Mouse (Mus musculus) layer of hippocampus, postnatal 14 days (tissue): ENCODE data around the gene Lrrk1. TPM values are rescaled to one million over a fixed set of nuclear protein-coding genes. Genes with fewer than 3 reads are reported as not detected.

ENCODE experiments used
- DNase-seq, 2 experiments: peaks; one replicate each; pipeline ENCODE4 v3.0.0; 2021 to 2022; ENCODE audit warnings: low spot score in 2 of 2, mixed read lengths in 1 of 2
- total RNA-seq, 2 experiments: library from RNA; stranded (reverse); gene quantifications; 2 replicates each; pipeline ENCODE4 v1.2.3; 2021

The Lrrk1 gene
- total RNA-seq, 2 experiments from 2014 or later: 2.5 to 3.6 TPM

DNA sequence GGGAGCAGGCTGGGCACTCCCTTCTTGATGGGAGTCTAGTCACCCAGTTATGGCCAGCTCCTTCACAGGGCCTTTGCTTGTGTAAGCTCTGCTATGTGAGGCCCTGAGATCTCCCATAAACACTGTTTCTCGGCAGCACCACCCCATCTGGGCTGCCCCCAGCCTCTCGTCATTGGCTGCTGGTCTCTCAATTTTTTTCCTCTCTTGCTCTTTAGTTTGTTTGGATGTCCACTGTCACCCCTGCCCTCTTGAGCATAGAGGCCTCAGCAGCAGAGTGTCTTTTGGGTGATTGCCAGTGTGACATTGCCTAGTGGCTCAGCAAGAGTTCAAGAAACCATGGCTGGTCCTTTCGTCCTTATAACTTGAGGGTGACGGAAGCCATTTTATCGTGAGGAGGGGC is 130.9 kb downstream of the Lrrk1 start:
- DNase-seq: no peak

DNA sequence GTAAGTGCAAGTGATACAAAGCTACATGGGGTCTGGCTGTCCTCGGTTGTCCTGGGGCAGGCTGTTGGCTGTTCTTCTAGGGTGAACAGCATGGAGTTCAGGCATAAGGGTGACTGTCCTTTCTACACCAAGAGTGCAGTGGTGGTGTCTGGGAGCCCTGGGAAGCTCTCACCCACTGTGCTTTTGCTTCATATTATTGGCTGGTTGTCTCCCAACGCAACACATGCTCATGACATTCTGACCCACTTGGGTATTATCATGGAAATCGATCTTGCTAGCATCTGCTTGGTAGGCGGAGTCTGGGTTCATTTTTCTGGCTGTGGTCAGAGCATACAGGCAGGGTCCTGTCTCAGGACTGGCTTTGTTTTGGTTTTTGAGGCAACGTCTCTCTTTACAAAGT is 131.7 kb downstream of the Lrrk1 start:
- DNase-seq: no peak

DNA sequence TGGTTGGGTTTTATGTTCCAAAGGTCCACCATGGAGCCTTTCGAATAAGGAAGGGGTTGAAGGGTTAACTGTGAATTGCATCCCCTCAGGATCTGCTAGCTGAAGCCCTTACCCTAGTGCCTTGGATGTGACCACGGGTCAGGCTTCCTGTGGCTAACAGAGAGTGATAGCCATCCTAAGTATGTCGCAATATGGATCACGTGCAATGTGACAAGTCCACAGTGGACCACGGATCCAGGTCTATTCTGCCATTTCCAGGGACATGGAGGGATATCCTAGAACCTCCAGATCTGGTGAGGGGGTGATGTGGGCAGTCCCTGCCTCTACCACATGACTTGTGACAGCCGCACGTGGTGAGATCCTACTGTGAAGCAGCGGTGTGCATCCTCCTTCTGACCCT is 133.2 kb downstream of the Lrrk1 start:
- DNase-seq: no peak

DNA sequence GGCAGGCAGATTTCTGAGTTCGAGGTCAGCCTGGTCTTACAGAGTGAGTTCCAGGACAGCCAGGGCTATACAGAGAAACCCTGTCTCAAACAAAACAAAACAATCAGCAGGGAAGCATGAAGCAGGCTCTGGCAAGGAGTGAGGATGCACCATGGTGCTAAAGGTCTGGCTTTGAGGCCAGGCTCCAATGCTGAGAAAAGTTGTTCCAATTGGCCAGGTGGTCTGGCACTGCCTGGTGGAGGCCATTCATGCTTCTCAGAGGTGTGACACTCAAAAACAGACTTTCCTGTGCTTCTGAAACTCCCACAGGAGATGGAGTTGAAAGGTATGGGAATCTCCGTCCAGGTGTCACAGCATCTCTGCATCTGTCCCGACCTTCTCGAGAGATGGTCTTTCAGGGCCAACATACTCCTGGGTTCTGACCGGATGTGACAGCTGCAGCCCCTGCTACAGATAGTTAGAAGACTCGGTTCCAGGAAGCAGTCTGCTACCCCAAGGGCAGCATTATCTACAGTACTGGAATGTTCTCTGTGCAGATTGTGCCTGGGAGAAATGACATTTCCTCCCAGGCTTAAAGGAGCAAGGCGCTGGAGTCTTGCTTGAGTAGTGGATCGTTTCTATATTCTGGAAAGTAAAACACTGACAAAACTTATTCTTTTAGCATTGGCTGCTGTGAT is 134.0 kb downstream of the Lrrk1 start:
- no peak for DNase-seq

DNA sequence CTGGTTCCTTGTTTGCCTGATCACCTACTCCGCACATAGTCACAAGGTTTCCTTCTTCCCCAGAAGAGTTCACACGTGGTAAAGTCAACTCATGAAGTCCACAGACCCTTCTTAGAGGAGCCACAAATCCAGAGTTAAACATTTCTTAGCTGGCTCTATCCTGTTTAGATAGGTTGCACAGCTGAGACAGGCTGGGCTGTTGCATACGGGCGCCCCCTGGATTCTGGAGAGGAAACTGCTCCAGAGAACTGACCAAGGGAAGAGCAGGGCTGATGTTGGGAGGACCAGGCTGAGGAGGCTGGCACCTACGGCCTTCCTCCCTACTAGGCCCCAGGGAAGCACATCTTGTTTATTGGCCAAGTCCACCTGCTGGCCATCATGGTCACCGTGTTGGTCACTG is 138.1 kb downstream of the Lrrk1 start:
- DNase-seq: peak; percentile 71 to 78

DNA sequence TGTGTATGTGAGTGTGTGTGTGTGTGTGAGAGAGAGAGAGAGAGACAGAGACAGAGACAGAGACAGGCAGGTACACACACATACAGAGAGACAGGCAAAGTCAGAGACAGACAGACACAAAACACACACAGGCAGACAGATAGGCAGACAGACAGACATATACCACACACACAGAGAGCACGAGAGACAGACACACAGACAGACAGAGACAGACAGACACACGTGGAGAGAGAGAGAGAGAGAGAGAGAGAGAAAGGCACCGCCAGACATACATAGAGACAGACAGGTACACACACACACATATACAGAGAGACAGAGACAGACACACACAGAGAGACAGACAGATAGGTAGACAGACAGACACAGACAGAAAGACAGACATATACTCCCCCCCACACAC is 138.7 kb downstream of the Lrrk1 start:
- no peak for DNase-seq

DNA sequence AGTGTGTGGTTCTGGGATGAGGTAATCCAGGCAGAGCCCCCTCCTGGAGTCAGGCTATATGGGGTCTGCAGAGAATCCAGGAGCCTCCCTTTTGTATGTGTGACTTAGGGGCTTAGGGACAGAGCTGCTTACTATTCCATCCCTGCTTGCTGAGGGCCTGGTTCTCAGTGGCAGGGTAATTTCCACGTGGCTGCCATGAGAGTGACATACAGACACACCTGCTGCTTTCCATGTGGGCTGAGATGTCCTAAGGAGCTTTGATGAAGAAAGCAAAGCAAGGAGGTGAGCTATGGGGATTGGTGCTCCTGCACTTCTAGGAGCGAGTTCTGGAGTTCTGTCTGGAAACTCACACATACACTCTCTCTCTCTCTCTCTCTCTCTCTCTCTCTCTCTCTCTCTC is 139.1 kb downstream of the Lrrk1 start:
- DNase-seq: no peak

DNA sequence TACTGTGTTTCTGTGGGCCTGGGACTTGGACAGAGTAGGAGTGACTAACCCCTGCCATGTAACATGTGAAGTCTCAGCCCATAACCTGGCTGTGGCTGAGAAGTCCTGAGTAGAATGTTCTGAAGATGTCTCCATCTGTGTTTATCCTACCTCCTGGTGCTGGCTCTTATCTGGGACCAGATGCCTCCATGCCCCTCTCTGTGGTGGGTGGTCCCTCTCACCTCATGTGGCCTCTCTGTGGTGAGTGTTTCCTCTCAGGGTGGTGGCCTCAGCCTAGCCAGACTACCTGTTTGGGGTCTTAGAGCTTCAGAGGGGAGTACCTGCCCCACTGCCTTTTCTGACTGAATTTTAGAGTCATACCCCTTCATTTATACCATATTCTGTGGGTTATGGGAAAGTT is 139.9 kb downstream of the Lrrk1 start:
- DNase-seq: no peak

DNA sequence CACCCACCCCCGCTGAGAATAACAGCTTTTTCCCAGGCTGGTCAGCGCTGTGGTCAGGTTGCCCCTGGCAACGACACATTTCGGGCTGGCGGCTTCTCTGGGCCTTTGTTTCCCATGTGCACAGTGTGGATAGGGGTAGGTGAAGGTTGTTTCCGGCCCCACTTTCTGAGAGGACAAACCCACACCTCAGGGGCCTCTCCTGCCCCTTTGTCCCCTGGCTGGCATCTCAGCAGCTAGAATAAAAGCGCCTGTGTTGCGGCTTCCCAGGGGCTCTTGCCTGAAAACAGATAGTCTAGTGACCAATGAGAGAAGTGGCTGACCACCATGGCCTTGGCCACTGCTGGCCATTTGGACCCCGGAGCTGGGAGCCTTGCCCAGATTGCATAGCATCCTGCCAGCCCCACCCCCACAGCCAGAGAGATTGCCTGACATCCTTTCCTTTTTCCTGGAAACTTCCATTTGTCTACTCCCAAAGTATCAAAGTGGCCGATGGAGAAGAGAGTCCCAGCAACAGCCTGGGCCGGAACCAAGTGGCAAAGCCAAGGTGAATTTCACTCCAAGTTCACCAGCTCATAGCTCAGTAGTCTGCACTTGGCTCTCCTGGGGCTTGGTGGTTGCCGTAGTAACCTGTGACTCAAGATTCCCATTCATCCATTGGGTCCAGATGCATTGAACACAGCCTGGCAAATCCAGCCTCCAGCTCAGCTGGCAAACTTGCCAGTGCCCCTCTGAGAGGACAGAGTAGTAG is 140.7 kb downstream of the Lrrk1 start:
- DNase-seq: peak; percentile 73 to 87

DNA sequence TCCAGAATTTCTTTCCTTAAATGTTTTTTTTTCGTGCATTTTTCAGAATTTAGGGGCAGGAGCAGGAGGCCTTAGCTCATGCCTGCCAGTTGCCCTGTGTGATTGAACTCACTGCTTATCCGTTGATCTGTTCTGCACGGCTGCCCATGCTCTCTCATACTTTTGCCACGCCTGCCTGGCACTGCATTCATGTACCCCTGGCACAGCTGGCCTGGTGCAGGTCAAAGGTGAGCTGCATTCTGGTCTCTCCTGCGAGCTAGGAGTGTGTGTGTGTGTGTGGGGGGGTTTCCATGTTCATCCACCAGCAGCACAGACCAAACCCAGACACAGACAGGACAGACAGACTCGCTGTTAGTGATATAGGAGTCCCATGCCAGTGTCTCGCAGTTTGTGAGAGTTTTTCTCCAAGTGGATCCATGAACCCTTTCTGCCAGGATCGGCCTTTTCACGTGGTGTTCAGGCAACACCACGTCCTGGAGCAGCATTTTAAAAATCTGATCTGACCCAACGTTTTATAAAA is 141.4 kb downstream of the Lrrk1 start:
- DNase-seq: no peak

DNA sequence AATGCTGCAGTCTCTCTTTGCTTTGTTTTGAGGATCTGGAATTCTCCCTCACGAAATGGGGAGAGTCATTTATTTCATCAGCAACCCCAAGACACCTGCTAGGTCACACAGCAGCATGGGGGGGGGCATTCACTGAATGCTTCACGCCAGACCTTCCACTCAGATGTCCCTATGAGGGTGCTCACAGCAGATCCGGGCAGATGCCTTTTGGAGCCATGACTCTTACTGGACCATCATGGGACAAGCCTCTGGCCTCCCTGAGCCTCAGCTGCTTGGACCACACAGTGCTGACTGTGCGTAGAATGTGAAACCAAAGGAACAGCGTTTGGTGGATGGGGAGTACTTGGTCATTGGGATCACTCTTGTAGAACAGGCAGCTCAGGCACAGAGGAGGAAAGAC is 142.5 kb downstream of the Lrrk1 start:
- DNase-seq: no peak

DNA sequence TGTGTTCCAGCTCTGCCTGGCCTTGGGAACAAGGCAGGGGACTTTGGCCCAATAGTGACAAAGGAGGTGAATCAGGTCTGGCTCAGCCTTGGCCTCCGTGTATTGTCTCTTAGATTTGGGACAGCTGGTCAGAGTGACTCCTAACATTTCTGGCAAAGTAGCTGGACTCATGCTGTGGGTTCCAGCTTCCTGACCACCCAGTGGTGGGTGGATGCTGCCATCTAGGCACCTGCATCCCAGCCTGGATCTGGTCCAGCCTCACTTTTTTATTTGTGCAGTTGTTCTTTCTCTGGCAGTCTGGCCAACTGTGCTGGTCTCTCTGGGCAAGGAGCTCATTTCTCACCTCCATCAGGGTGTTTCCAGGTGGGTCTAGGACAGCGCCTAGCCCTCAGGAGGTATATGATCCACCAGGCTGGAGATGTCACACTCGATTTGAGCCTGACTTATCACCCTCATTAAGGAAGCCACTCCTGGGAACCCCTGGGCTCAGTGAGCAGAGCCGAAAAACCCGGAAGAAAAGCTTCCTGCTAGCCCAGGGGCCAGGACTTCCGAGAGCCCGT is 144.3 kb downstream of the Lrrk1 start:
- no peak for DNase-seq

DNA sequence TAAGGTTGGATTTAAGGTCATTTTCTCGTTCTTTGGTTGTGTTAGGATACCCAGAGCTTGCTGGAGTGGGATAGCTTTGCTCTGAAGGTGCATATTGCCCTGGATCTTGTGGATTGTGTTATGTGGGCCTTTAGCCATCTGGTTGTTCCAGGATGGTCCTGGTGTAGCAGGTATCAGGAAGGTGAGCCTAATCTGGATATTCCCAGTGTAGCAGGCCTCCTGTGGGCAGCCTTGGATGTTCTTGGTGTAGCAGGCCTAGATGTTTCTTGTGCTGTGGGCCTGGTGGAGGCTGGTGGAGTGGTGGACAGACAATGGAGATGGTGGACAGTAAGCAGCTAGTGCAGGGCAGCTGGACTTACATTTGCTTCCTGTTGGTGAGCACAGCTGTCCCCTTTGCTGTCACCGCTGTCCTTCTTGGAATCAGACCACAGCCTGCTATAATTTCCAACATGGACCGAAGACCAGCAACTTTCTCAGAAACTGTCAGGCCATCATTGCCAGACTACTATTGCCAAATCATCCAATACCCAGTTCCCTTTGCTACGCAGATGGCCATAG is 146.2 kb downstream of the Lrrk1 start:
- DNase-seq: no peak

DNA sequence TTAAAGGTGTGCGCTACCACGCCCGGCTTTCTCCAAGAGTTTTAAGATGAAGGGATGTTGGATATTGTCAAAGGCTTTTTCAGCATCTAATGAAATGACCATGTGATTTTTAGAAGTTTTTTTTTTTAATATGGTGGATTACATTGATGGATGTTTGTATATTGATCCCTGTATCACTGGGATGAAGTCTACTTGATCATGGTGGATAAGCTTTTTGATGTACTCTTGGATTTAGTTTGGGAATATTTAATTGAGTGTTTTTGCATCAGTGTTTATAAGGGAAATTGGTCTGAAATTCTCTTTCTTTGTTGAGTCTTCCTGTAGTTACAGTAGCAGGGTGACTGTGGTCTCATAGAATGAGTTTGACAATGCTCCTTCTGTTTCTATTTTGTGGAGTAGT is 150.0 kb downstream of the Lrrk1 start:
- DNase-seq: no peak

DNA sequence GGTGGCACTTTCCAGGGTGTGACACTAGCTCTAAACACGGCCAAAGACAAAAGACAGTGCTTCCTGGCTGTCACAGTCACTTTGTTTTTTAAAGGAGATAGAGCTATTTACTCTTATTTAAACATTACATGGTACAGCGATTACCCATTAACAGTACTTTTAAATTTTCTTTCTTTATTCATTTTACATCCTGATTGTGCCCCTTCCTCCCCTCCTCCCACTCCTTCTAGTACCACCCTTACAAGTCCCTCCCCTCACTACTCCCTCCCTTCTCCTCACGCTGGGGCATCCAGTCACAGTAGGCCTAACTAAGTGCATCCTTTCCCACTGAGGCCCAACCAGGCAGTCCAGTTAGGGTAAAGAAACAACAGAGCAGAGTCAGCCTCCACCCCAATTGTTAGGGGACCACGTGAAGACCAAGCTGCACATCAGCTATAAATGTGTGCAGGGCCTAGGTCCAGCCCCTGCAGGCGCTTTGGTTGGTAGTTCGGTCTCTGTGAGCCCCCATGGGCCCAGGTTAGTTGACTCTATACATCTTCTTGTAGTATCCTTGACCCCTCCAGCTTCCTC is 154.1 kb downstream of the Lrrk1 start:
- DNase-seq: no peak

DNA sequence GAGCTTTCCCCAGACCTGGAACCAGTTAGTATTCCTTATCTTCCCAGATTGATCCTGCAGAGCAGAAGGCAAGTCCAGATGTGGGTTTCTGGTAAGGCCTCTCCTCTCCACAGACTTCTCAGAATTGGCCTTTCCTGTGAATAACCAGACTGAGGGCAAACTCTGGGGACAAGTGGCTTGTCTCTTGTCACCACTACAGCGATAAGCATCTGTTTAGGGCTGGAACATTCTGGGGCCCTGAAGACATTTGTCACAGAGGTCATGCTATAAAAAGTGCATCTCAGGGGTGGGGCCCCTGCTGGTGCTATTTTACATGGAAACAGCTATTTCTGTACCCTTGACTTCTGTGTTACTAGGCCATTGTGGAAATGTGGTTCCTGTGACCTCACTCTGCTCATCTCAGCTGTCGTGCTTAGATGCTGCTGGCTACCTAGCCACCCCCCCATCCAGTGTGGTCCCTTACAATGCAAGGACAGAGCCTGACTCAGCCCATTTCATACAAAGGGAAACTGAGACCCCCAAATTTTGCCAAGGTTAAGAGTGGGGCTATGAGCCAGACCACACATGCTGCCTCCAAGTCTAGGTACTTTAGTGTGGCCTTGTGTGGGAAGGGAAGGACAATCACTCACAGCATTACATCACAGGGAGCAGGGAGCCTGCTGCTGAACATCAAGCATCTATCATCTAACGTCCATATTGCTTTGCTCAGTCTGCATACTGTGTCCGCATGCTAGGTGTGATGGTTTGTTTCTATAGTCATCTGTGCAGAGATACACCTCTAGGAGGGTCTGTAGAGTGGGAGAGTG is 154.8 kb downstream of the Lrrk1 start:
- no peak for DNase-seq

DNA sequence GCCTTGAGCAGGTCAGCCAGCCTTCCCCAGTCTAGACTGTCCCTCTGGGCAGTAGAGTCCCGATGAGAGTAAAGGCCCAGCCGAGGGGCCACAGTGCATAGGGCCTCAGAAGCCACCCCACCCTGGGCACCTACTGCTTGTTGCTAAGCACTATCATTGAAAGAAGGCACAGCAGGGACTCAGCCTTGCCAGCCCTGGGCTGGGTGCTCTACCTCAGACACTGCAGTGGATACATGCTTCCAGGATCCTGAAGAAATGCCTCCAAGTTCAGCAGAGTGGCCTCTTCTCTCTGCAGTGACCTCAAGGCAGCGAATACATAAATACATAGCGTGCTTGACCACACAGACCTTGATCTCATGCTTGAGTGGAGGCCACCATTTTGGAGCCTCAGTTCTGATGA is 156.3 kb downstream of the Lrrk1 start:
- DNase-seq: no peak

DNA sequence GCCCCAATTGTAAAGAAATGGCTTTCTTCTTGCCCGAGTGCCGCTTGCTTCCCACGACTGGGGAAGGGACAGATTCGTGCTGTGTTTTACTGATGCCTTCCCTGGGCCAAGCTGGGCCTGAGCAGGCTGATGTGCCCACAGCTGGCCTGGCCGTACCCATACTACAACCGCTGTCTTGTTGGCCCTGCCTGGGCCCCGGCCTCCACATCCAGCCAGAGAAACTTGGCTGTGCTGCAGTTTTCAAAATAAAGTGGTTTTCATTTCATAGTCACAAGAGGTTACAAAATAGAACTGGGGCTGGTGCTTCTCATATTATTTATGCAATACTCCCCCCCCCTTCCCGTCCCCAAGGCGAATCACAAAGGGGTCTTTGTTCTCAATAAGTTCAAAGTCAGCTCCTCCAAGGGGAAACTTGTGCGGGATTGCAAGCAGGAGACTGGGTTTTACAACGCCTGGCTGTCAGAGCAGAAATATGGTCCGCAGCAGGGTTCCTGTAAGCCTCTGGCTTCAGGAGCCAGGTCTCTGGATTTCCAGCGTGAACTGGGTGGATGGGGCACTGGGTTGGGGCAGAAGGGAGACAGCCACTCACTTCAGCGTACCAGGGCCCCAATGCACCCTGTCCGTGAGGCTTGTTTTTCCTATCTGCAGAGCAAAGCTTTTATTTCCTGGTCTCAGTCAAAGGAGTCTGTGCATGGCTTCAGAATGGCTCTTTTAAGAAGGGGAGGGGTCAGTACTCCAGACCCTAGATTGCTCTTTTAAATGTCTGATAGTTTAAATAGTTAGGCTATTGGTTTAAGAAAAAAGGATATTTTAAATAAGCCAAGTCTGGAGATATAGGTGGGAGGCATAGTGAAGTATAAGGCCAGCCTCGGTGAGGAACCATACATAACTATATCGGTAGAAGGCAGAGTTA is 157.3 kb downstream of the Lrrk1 start:
- peak; percentile 38 to 60 for DNase-seq

DNA sequence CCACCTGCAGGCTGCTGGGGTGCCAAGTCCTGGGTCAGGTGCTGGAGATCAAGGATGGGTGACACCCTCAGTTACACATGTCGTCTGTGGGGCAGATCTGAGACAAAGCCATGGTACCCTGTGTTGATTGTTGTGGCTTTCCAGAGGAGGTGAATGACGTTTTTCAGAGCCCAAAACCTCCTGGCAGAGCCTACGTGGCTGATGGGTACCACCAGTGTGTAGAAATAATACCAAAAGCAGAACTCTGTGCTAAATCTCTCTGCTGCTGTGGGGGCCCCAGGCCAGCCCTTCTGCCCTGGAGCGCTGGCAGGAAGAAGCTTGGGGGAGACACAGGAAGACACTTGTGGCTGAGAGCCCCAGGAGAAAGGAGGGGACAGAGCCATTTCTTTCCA is 157.9 kb downstream of the Lrrk1 start:
- DNase-seq: no peak

DNA sequence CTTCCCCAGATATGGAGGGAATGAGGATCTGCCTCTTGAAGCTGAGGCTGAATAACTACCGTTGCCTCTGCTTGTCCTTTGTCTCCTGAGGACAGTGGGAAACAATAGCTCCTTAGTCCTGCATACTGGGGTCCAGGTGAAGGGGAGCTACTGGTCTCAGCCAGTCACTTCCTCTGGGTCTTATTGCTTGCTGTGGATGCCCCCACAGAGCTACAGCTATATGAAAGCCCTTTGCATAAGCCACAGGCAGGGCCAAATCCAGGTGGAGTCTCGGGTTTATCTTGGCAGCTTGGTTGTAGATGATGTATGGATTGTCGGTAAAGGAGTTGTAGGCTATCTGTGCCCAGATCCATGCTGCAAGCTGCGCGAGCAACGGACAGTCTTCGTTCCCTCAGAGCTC is 158.7 kb downstream of the Lrrk1 start:
- DNase-seq: no peak
